Mouse (Mus musculus): ENCODE data around the gene Lrmda.

DNA sequence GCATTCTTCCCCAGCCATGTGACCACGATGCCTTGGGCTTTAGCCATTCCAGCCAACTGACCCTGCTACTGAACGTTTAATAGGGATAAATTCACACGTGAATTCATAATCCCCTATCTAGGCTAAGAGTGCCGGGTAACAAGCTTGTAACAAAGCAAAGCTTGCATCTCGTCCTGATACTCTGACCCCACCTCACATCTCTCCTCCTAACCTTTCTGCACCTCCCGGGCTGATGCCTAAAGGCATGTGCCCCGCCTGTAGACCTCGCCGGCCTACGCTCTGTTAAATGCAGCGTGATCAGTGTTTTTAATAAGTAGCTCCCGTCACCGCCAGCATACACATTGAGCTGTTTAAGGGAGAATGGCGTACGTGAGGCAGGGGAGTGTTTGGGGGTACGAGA, 54.7 kb downstream of the Lrmda start:
- TF ChIP-seq CTCF (IDR thresholded peaks at IDR 0.05; ENCODE audit: borderline replicate concordance, extremely low read depth, insufficient read depth, insufficient read length) (no peak), POLR2A (IDR thresholded peaks at IDR 0.05; ENCODE audit: borderline replicate concordance, extremely low read depth, insufficient read depth, insufficient read length, poor library complexity, severe bottlenecking) (no peak)
